Mouse (Mus musculus) brain, embryonic 14.5 days (tissue): ENCODE results near the gene Ska3.
A peak's percentile ranks its signal among the peaks of the same experiment; 100 is the strongest.

Source experiments
- CTCF ChIP-seq: fragments of 200-500 bp; IDR thresholded peaks from 2 replicates; pipeline ENCODE4 v1.5.1; 2012; ENCODE audit warnings: inconsistent platforms, mild to moderate bottlenecking, moderate library complexity, borderline replicate concordance; ENCODE audit not compliant: insufficient read depth, insufficient read length; ENCODE audit errors: extremely low read depth
- POLR2A ChIP-seq: fragments of 200-500 bp; IDR thresholded peaks from 2 replicates; pipeline ENCODE4 v1.6.1; 2012; ENCODE audit warnings: mild to moderate bottlenecking, inconsistent platforms, borderline replicate concordance; ENCODE audit not compliant: poor library complexity, insufficient read depth, insufficient read length, severe bottlenecking; ENCODE audit errors: extremely low read depth

- TF ChIP-seq CTCF (no peak), POLR2A (peak; percentile 93)
Measured at GRCm38 (mm10) chr14:57825788-57826751, at the start of gene Ska3, which contains the start of gene Mrpl57.
